Mouse (Mus musculus) testis, postnatal 14 days (tissue): ENCODE measurements at regions not wholly inside any gene's neighbourhood (a gene's known extent, or its start where the extent isn't known, plus 50 kb on each side); places are given as distances from the start of the nearest gene placed in this dataset.

ENCODE experiments used
- DNase-seq: peaks from one replicate; pipeline ENCODE4 v3.0.0; 2021; ENCODE audit warnings: low spot score

DNA sequence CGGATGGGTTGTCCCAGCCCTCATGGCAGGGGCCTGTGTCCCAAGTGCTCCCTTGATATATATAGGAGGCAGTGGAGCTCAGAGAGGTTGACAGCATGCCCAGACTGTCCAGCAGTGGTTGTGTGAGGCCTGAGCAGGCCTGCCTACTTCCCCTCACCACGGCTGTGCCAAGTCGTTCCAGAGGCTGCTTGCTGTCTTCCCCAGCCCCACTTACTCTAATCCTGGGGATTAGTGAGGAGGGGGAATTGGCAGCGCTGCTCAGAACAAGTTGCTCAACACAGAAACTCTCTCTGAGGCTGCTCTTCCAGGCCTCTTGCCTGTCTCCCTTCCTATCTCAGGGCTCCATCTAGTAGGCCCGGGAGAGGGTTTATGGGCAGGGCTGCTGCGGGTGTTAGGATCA is 56.1 kb upstream of the 1600014C23Rik start:
- DNase-seq, result no peak

DNA sequence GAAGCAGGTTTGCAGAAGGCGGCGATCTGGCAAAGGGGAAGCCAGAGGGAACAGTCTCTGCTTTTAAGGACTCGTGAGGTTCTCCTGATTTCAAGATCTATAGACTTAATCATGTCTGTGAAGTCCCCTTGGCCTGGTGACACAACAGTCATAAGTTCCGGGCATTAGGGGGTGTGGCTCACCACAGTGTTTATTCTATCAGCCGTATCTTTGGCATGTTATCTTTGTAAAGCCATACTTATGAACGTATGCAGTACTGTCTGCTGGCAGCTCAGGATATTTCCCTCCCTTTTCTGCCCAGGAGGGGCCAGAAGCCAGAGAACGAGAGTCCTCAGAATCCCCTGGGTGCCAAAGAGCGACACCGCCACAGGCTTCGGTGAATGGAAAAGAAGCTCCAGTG is 51.3 kb upstream of the 1600014C23Rik start:
- no peak for DNase-seq

DNA sequence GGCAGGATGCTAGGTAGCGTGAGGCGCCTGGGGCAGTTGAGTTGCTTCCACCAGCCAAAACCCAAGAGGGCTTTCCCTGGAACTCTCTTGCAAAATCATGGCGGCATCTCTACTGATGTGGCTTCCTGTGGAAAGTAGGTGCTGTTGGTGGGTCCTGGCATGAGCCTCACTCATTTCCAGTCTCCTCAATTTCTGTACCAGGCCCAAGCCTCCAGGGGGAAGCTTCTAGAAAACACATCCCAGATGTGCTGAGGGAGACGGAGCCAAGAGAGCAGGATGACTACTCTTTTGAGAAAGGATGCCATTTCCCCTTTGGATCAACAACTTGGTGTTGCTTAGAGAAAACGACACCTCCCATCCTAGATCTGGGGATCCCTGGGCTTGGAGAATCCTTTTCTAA is 50.9 kb upstream of the 1600014C23Rik start:
- DNase-seq, result no peak
